ENCODE assay signal across 27 mouse cellular contexts in genomic region chr12:81907741-81908357, GRCm38 (mm10).
"Had no signal": no experiment of that assay in that cellular context is flagged by ENCODE, and none has a peak within 500 bp of the region (broad histone marks: within the 10 kb centered on the region; RNA-seq: fewer than 3 reads in every experiment).

No protein-coding gene starts in this region.

- H3K9ac ChIP-seq: forebrain, postnatal 0 days; heart, embryonic 12.5 days; hindbrain, embryonic 12.5 days; hindbrain, embryonic 14.5 days; limb, embryonic 12.5 days; liver, embryonic 13.5 days had no signal

- H3K4me3 ChIP-seq: heart, embryonic 10.5 days; heart, embryonic 12.5 days; hindbrain, embryonic 10.5 days; hindbrain, embryonic 12.5 days; layer of hippocampus, adult 2 months; left cerebral cortex, adult 2 months; limb, embryonic 10.5 days; limb, embryonic 12.5 days; liver, embryonic 13.5 days had no signal

- ATAC-seq: forebrain, postnatal 0 days; hindbrain, embryonic 16.5 days; inflammation-experienced regulatory T-cells, adult 6 months had no signal

- DNase-seq: forebrain, postnatal 0 days; gastrocnemius, postnatal 14 days; gastrocnemius, postnatal 36 days; heart, adult 18-20 months; heart, postnatal 10 days; heart, postnatal 4 days; kidney, adult 11 months; kidney, adult 2 months; kidney, adult 9 months; kidney, postnatal 10 days; kidney, postnatal 25 days; kidney, postnatal 4 days; layer of hippocampus, postnatal 36 days; liver; liver, embryonic 13.5 days had no signal

- H3K27ac ChIP-seq: heart, embryonic 10.5 days; hindbrain, embryonic 10.5 days; hindbrain, embryonic 12.5 days; hindbrain, embryonic 14.5 days; layer of hippocampus, adult 2 months; left cerebral cortex, adult 2 months; limb, embryonic 10.5 days; limb, embryonic 12.5 days; liver, embryonic 13.5 days had no signal

- H3K36me3 ChIP-seq: liver, embryonic 13.5 days had no signal

- H3K4me2 ChIP-seq: heart, embryonic 12.5 days; hindbrain, embryonic 12.5 days; hindbrain, embryonic 14.5 days; limb, embryonic 12.5 days; liver, embryonic 11.5 days; liver, embryonic 13.5 days had no signal

- H3K9me3 ChIP-seq: heart, embryonic 10.5 days; hindbrain, embryonic 12.5 days; limb, embryonic 10.5 days; liver, embryonic 13.5 days had no signal

- H3K27me3 ChIP-seq: heart, embryonic 12.5 days; hindbrain, embryonic 12.5 days; limb, embryonic 12.5 days; liver, embryonic 13.5 days had no signal

- H3K4me1 ChIP-seq: hindbrain, embryonic 12.5 days; limb, embryonic 10.5 days; limb, embryonic 12.5 days had no signal
